Mouse (Mus musculus): ENCODE data around the gene Kif6.

- no peak for TF ChIP-seq CTCF (IDR thresholded peaks at IDR 0.05)
- no peak for TF ChIP-seq POLR2A (IDR thresholded peaks at IDR 0.05; ENCODE audit: insufficient read depth, low read depth, low read length)
- no peak for TF ChIP-seq EP300 (IDR thresholded peaks at IDR 0.05; ENCODE audit: insufficient read depth, low read depth, low read length)
Observed at GRCm38 (mm10) chr17:49851210-49851609, 236.3 kb downstream of the Kif6 start.

Measured in heart, adult 2 months (tissue).